Mouse (Mus musculus) myocyte (in vitro differentiated cells): Measurements from ENCODE around the gene Palmd. TPM values are rescaled to one million over a fixed set of nuclear protein-coding genes. Genes with fewer than 3 reads are reported as not detected.

Source experiments
- H3K27me3 ChIP-seq: one replicate; pipeline ENCODE4 v1.6.1; 2011; ENCODE audit not compliant: control insufficient read depth, insufficient read depth, insufficient read length
- H3K36me3 ChIP-seq: one replicate; pipeline ENCODE4 v1.6.1; 2011; ENCODE audit not compliant: control insufficient read depth, insufficient read depth
- H3K4me2 ChIP-seq: one replicate; pipeline ENCODE4 v1.6.1; 2011; ENCODE audit warnings: low read depth, control low read depth
- H3K4me3 ChIP-seq: one replicate; pipeline ENCODE4 v1.5.1; 2011; ENCODE audit warnings: mild to moderate bottlenecking, control low read depth, moderate library complexity
- H3K79me2 ChIP-seq: one replicate; pipeline ENCODE4 v1.6.1; 2011; ENCODE audit not compliant: control insufficient read depth, insufficient read depth
- H3ac ChIP-seq: one replicate; pipeline ENCODE4 v1.6.1; 2011; ENCODE audit not compliant: control insufficient read depth, insufficient read length
- CEBPB ChIP-seq: IDR thresholded peaks from 2 replicates; pipeline ENCODE4 v1.6.1; 2011; ENCODE audit warnings: mild to moderate bottlenecking, moderate library complexity; ENCODE audit not compliant: poor library complexity, insufficient read depth, severe bottlenecking
- E2F4 ChIP-seq: IDR thresholded peaks from one replicate; pipeline ENCODE4 v1.6.1; 2011; ENCODE audit warnings: mild to moderate bottlenecking, control low read depth, moderate library complexity; ENCODE audit not compliant: insufficient read depth
- MAX ChIP-seq: IDR thresholded peaks from one replicate; pipeline ENCODE4 v1.6.1; 2011; ENCODE audit warnings: low read depth, mild to moderate bottlenecking, control low read depth
- MYOD1 ChIP-seq, 3 experiments: IDR thresholded peaks; one replicate each; pipeline ENCODE4 v1.6.1; 2011; ENCODE audit warnings: control low read depth in 2 of 3, low read depth in 2 of 3, mild to moderate bottlenecking in 2 of 3, moderate library complexity in 1 of 3; ENCODE audit not compliant: insufficient read length in 2 of 3, control insufficient read depth in 1 of 3
- MYOG ChIP-seq, 3 experiments: IDR thresholded peaks; one replicate each; pipeline ENCODE4 v1.6.1; 2011; ENCODE audit warnings: control low read depth in 2 of 3, low read depth in 2 of 3, mild to moderate bottlenecking in 2 of 3; ENCODE audit not compliant: insufficient read length in 2 of 3, control insufficient read depth in 1 of 3, insufficient read depth in 1 of 3
- POLR2A ChIP-seq: IDR thresholded peaks from one replicate; pipeline ENCODE4 v1.6.1; 2011; ENCODE audit warnings: low read depth, mild to moderate bottlenecking, control low read depth, moderate library complexity; ENCODE audit not compliant: insufficient read length
- POLR2AphosphoS2 ChIP-seq: IDR thresholded peaks from one replicate; pipeline ENCODE4 v1.6.1; 2011; ENCODE audit warnings: low read depth, control low read depth; ENCODE audit not compliant: insufficient read length
- REST ChIP-seq: IDR thresholded peaks from one replicate; pipeline ENCODE4 v1.6.1; 2011; ENCODE audit warnings: mild to moderate bottlenecking, control low read depth, moderate library complexity; ENCODE audit not compliant: insufficient read depth, insufficient read length
- SRF ChIP-seq: IDR thresholded peaks from one replicate; pipeline ENCODE4 v1.6.1; 2011; ENCODE audit warnings: low read depth; ENCODE audit not compliant: control insufficient read depth, insufficient read length
- TCF12 ChIP-seq: IDR thresholded peaks from one replicate; pipeline ENCODE4 v1.6.1; 2011; ENCODE audit warnings: mild to moderate bottlenecking, control low read depth; ENCODE audit not compliant: poor library complexity, insufficient read depth, severe bottlenecking
- TCF3 ChIP-seq: IDR thresholded peaks from one replicate; pipeline ENCODE4 v1.6.1; 2011; ENCODE audit warnings: low read depth, control low read depth; ENCODE audit not compliant: insufficient read length
- USF1 ChIP-seq: IDR thresholded peaks from one replicate; pipeline ENCODE4 v1.6.1; 2011; ENCODE audit warnings: low read depth, mild to moderate bottlenecking, control low read depth, moderate library complexity
- polyA plus RNA-seq: library from polyadenylated mRNA; unstranded; fragments of >200 nt; fragmentation: generic; extraction: Trizol; gene quantifications from one replicate; pipeline ENCODE4 v1.2.1, GENCODE M21; 2012; ENCODE audit warnings: missing spikeins

Gene Palmd
- polyA plus RNA-seq, 1 experiment, result 0.36 TPM

DNA sequence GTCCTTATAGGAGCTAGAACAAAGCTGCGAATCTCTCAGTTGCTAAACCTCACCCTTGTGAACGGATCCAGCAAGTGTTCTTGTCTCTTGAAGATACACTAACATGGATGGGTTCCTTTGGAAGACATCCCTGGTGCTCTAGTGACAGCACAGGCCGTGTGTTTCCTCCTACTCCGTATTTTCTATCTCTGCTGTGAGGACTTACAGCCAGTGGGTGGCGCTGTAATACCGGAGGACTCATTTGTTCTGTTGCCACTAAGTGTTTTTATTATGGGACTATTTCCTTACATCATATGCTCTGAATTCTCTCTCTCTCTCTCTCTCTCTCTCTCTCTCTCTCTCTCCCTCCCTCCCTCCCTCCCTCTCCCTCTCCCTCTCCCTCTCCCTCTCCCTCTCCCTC is 64.6 kb downstream of the Palmd start:
- H3K27me3 ChIP-seq, result no peaks in the 10 kb centered on the region
- H3K79me2 ChIP-seq, result no peaks in the 10 kb centered on the region
- TF ChIP-seq MAX (no peak), MYOD1 (IDR thresholded peaks at IDR 0.05; ENCODE audit: control insufficient read depth in 1 of 3, insufficient read length in 2 of 3, low read depth in 2 of 3) (no peak), SRF (no peak), TCF3 (no peak), E2F4 (no peak)
- H3ac ChIP-seq, result no peak overlapping the region
- peaks cover 12% of the 10 kb centered on the region for H3K36me3 ChIP-seq
- H3K4me2 ChIP-seq, result no peak overlapping the region
- H3K4me3 ChIP-seq, result no peak overlapping the region

GRCm38 (mm10) chr3:116892872-116893271 is 75.9 kb downstream of the Palmd start:
- Histone ChIP-seq H3K79me2 (no peaks in the 10 kb centered on the region), H3K4me2 (no peak overlapping the region), H3K36me3 (no peaks in the 10 kb centered on the region), H3K4me3 (no peak overlapping the region), H3ac (no peak overlapping the region), H3K27me3 (no peaks in the 10 kb centered on the region)
- TF ChIP-seq MAX, result no peak
- no peak for TF ChIP-seq POLR2A
- no peak for TF ChIP-seq REST
- no peak for TF ChIP-seq TCF3
- TF ChIP-seq TCF12, result no peak
- no peak for TF ChIP-seq POLR2AphosphoS2
- no peak for TF ChIP-seq MYOD1 (IDR thresholded peaks at IDR 0.05; ENCODE audit: control insufficient read depth in 1 of 3, insufficient read length in 2 of 3, low read depth in 2 of 3)
- no peak for TF ChIP-seq CEBPB
- no peak for TF ChIP-seq USF1
- TF ChIP-seq MYOG (IDR thresholded peaks at IDR 0.05; ENCODE audit: control insufficient read depth in 1 of 3, insufficient read depth in 1 of 3, insufficient read length in 2 of 3, low read depth in 2 of 3), result no peak
- TF ChIP-seq SRF, result no peak
- no peak for TF ChIP-seq E2F4

DNA sequence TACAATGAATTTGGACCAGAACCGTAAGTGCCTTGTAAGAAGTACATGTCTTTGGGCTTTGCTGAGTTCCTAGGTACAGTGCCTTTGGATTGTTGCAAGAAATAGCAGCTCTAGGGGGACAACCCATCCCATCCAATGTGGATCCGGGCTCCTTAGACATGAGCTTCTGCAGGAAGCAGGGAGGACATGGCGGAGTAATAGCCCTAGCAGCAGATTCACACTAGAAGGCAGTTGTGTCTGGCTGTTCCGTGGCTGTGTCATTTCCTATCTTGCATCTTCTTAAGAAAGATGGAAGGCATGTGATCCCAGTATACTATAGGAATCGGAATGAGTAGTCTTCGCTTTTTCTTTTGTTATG is 76.6 kb downstream of the Palmd start:
- Histone ChIP-seq H3K4me3 (no peak overlapping the region), H3K79me2 (no peaks in the 10 kb centered on the region), H3K36me3 (no peaks in the 10 kb centered on the region), H3ac (no peak overlapping the region), H3K4me2 (no peak overlapping the region), H3K27me3 (no peaks in the 10 kb centered on the region)
- TF ChIP-seq USF1 (no peak), MYOG (IDR thresholded peaks at IDR 0.05; ENCODE audit: control insufficient read depth in 1 of 3, insufficient read depth in 1 of 3, insufficient read length in 2 of 3, low read depth in 2 of 3) (no peak), TCF12 (no peak), CEBPB (no peak), TCF3 (no peak), E2F4 (no peak), POLR2A (no peak), MAX (no peak), SRF (no peak), POLR2AphosphoS2 (no peak), REST (no peak), MYOD1 (IDR thresholded peaks at IDR 0.05; ENCODE audit: control insufficient read depth in 1 of 3, insufficient read length in 2 of 3, low read depth in 2 of 3) (no peak)

DNA sequence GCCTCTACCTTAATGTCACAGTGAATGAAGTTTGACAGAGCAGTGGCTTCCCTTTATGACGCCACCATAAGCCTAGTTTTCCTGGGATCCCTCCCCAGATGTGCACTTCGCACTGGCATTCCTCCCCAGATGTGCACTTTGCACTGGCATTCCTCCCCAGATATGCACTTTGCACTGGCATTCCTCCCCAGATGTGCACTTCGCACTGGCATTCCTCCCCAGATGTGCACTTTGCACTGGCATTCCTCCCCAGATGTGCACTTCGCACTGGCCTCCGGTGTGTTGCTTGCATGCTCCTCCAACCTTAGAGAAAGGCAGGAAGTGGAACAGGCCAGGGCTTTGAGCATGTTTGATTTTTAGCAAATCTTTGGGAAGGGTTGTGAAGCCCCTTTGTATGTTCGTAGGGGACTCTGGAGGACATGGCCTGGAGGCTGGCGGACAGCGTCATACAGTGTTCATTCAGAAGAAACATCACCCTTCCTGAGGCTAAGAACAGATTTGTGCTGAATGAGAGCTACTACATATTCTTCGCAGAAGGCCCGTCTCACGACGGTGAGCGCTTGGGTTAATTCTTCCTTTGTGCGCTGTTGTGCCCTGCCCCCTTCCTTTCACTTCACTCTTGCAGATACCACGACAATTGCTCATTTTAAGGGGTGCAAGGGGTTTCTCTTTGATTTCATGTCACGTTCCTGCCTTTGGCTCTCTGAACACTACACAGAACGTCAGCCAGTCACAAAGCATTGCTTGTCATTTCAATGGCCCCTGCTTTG is 77.2 kb downstream of the Palmd start:
- TF ChIP-seq POLR2A (no peak), SRF (no peak), POLR2AphosphoS2 (no peak), MYOG (IDR thresholded peaks at IDR 0.05; ENCODE audit: control insufficient read depth in 1 of 3, insufficient read depth in 1 of 3, insufficient read length in 2 of 3, low read depth in 2 of 3) (no peak), CEBPB (no peak), E2F4 (no peak), MAX (no peak), TCF12 (no peak), REST (no peak), TCF3 (no peak), USF1 (no peak), MYOD1 (IDR thresholded peaks at IDR 0.05; ENCODE audit: control insufficient read depth in 1 of 3, insufficient read length in 2 of 3, low read depth in 2 of 3) (no peak)
- Histone ChIP-seq H3K36me3 (no peaks in the 10 kb centered on the region), H3K4me2 (no peak overlapping the region), H3K79me2 (no peaks in the 10 kb centered on the region), H3ac (no peak overlapping the region), H3K27me3 (no peaks in the 10 kb centered on the region), H3K4me3 (no peak overlapping the region)

DNA sequence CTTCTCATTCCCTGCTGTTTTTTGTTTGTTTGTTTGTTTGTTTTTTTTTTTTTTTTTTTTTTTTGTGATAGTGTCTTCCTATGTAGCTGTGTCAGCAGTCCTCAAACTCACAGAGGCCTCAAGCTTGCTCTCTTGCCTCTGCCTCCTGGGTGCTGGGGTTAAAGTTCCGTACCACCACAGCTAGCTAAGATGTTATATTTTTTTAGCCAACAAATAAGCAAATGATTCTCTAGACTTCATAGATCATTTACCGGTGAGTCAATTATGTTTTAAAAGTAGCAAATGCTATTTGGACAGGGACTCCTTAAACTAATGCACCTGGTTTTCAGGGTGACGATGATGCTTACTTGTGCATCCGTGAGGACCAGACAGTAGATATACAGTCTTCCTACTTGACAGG is 78.2 kb downstream of the Palmd start:
- Histone ChIP-seq H3K79me2 (no peaks in the 10 kb centered on the region), H3K27me3 (no peaks in the 10 kb centered on the region), H3ac (no peak overlapping the region), H3K4me2 (no peak overlapping the region), H3K36me3 (peaks cover 2% of the 10 kb centered on the region), H3K4me3 (no peak overlapping the region)
- TF ChIP-seq POLR2AphosphoS2 (no peak), TCF3 (no peak), CEBPB (no peak), MAX (no peak)
